Comparison of ENCODE assay signal across 20 mouse cellular contexts in the genomic region with DNA sequence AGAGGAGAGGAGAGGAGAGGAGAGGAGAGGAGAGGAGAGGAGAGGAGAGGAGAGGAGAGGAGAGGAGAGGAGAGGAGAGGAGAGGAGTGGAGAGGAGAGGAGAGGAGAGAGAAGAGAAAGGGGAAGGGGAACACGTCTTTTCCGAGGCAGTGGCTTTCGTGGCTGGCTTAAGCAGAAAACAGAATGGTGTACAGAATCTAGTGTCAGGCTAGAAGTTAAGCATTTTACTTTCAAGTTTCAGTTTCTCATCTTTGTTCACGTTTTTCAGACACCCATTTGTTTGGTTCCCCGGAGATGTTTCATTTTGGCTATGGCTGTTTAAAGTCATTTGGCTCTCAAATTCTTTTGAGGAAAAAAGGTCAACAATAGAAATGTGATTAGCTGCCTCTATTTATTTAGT. TPM values are rescaled to one million over a fixed set of nuclear protein-coding genes. Genes with fewer than 3 reads are reported as not detected.
"Had no signal": no experiment of that assay in that cellular context is flagged by ENCODE, and none has a peak within 500 bp of the region (broad histone marks: within the 10 kb centered on the region; RNA-seq: fewer than 3 reads in every experiment).

No protein-coding gene starts in this region.

- H3K27ac ChIP-seq: lung, embryonic 15.5 days; macrophage; midbrain, embryonic 13.5 days; midbrain, embryonic 15.5 days; neural tube, embryonic 12.5 days; stomach, embryonic 15.5 days; stomach, postnatal 0 days had no signal

- H3K4me1 ChIP-seq: megakaryocyte, embryonic 14.5 days; midbrain, embryonic 15.5 days; neural tube, embryonic 12.5 days; stomach, embryonic 15.5 days had no signal

- H3K9me3 ChIP-seq: lung, embryonic 15.5 days; megakaryocyte, embryonic 14.5 days; midbrain, embryonic 15.5 days; neural tube, embryonic 12.5 days; stomach, embryonic 15.5 days had no signal

- H3K27me3 ChIP-seq: lung, embryonic 15.5 days; midbrain, embryonic 13.5 days; midbrain, embryonic 15.5 days; neural tube, embryonic 12.5 days; stomach, embryonic 15.5 days had no signal

- H3K4me2 ChIP-seq: lung, embryonic 15.5 days; midbrain, embryonic 11.5 days; midbrain, embryonic 13.5 days; midbrain, embryonic 15.5 days; neural tube, embryonic 12.5 days; stomach, embryonic 15.5 days had no signal

- H3K9ac ChIP-seq: lung, embryonic 15.5 days; midbrain, embryonic 13.5 days; midbrain, embryonic 15.5 days; neural tube, embryonic 12.5 days; stomach, embryonic 15.5 days had no signal

- H3K4me3 ChIP-seq: lung, embryonic 15.5 days; megakaryocyte, embryonic 14.5 days; midbrain, embryonic 13.5 days; midbrain, embryonic 15.5 days; neural tube, embryonic 12.5 days; stomach, embryonic 15.5 days had no signal

- ATAC-seq: lung, postnatal 0 days; midbrain, embryonic 13.5 days; midbrain, embryonic 15.5 days had no signal

- H3K36me3 ChIP-seq: midbrain, embryonic 15.5 days; stomach, embryonic 15.5 days had no signal

- DNase-seq: lung, adult 2 months; lung, postnatal 14 days; lung, postnatal 36 days; right cerebral cortex, postnatal 14 days; thymus, adult 2 months; thymus, postnatal 25 days; thymus, postnatal 4 days had no signal

RNA-seq across cellular contexts. Expression of a gene that starts 11.3 kb away (rescaled TPM):
- total RNA-seq: megakaryocyte progenitor cell, adult 5-6 weeks; monocyte, adult 5-6 weeks; neutrophil, adult 5-6 weeks had no signal
- polyA plus RNA-seq: macrophage had no signal

RNA-seq across cellular contexts. Expression of a gene that starts 27.4 kb away (rescaled TPM):
- total RNA-seq: megakaryocyte progenitor cell, adult 5-6 weeks; monocyte, adult 5-6 weeks; neutrophil, adult 5-6 weeks had no signal
- polyA plus RNA-seq: macrophage; midbrain, embryonic 11.5 days; neural tube, embryonic 12.5 days had no signal

RNA-seq across cellular contexts. Expression of a gene that starts 47.0 kb away (rescaled TPM):
- total RNA-seq: neutrophil, adult 5-6 weeks had no signal
